Mouse (Mus musculus) kidney, postnatal 0 days (tissue): ENCODE measurements around the gene Cbfa2t2. TPM values are rescaled to one million over a fixed set of nuclear protein-coding genes. Genes with fewer than 3 reads are reported as not detected.

Experiments
- ATAC-seq: fragments of 200-750 bp; cut with Nextera tagmentation; replicated peaks from 2 replicates; pipeline ENCODE4 v1.8.0; 2017; ENCODE audit warnings: low read depth, moderate number of reproducible peaks, moderate TSS enrichment, moderate library complexity; ENCODE audit not compliant: low FRiP score
- DNase-seq: peaks from one replicate; pipeline ENCODE4 v3.0.0-alpha.2; 2016; ENCODE audit warnings: low spot score
- H3K27ac ChIP-seq: fragments of 300-500 bp; sonication (generic); 2 replicates; pipeline ENCODE4 v1.5.1; 2014; ENCODE audit warnings: mild to moderate bottlenecking
- H3K27me3 ChIP-seq: fragments of 300-500 bp; sonication (generic); 2 replicates; pipeline ENCODE4 v1.6.1; 2014; ENCODE audit warnings: low read length, mixed read lengths; ENCODE audit not compliant: insufficient read depth
- H3K36me3 ChIP-seq: fragments of 300-500 bp; sonication (generic); 2 replicates; pipeline ENCODE4 v1.6.1; 2014; ENCODE audit warnings: low read length, mixed read lengths; ENCODE audit not compliant: insufficient read depth
- H3K4me1 ChIP-seq: fragments of 300-500 bp; sonication (generic); replicated peaks from 2 replicates; pipeline ENCODE4 v1.6.1; 2014; ENCODE audit warnings: antibody characterized with exemption, low read length, mixed read lengths; ENCODE audit not compliant: insufficient read depth
- H3K4me2 ChIP-seq: fragments of 300-500 bp; sonication (generic); 2 replicates; pipeline ENCODE4 v1.6.1; 2014; ENCODE audit warnings: mild to moderate bottlenecking, low read length, moderate library complexity, mixed read lengths
- H3K4me3 ChIP-seq: fragments of 300-500 bp; sonication (generic); replicated peaks from 2 replicates; pipeline ENCODE4 v1.5.1; 2014; ENCODE audit warnings: low read depth, low read length
- H3K9ac ChIP-seq: fragments of 300-500 bp; sonication (generic); 2 replicates; pipeline ENCODE4 v1.6.1; 2014; ENCODE audit warnings: low read depth, low read length
- H3K9me3 ChIP-seq: fragments of 300-500 bp; sonication (generic); replicated peaks from 2 replicates; pipeline ENCODE4 v1.6.1; 2016; ENCODE audit warnings: low read length, inconsistent platforms, mixed read lengths
- CTCF ChIP-seq: IDR thresholded peaks from 2 replicates; pipeline ENCODE4 v1.5.1; 2016; ENCODE audit warnings: antibody characterized with exemption, low read depth, mild to moderate bottlenecking, moderate library complexity
- WGBS: fragments of 180-500 bp; shearing (Covaris S2); extraction: QIAGEN DNeasy Blood & Tissue Kit; methylation state at CpG from one replicate; pipeline ENCODE4 v1.1.7; 2014; 5-methylcytosine and 5-hydroxymethylcytosine counted together
- polyA plus RNA-seq: library from polyadenylated mRNA; unstranded; fragments of >200 nt; fragmentation: Nextera tagmentation; extraction: Ambion mirVana; gene quantifications from 2 replicates; pipeline ENCODE4 v1.2.1, GENCODE M21; 2015

Cbfa2t2 gene
- polyA plus RNA-seq, 1 experiment from 2014 or later = 23.6 TPM

DNA sequence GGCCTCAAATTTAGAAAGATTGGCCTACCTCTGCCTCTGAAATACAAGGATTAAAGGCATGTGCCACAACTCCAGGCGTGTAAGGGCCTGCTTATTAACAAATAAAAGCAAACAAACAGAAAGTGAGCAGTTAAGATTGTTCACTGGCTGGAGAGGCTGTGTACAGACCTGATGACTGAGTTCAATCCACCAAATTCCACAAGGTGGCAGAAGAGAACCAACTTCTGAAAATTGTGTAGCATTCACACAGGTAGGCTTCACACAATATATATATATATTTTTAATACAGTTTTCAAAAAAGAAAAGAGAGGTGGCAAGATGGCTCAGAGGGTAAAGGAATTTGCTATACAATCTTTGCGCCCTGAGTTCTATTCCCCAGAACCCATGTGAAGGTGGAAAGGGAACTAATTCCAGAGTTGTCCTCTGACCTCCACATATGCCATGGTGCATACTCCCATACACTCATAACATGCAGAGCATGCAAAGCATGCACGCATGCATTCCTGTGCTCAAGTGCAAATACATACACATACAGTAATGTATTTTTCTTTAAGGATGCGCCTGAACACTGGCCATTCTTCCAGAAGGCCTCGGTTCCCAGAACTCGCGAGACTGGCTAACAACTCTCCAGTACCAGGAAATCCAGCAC is 24.1 kb upstream of the Cbfa2t2 start:
- no peaks in the 10 kb centered on the region for H3K27me3 ChIP-seq
- no peak overlapping the region for H3K4me3 ChIP-seq
- H3K9ac ChIP-seq = no peak overlapping the region
- no peak overlapping the region for H3K4me2 ChIP-seq
- no peaks in the 10 kb centered on the region for H3K36me3 ChIP-seq
- ATAC-seq (no peak), DNase-seq (peak; percentile 73)
- no peak overlapping the region for H3K27ac ChIP-seq
- 0 out of 2 replicates have a peak, but pooled peaks cover 3% of the 10 kb centered on the region for H3K4me1 ChIP-seq
- peak; percentile 71 for TF ChIP-seq CTCF
- no peaks in the 10 kb centered on the region for H3K9me3 ChIP-seq
- 68% methylated on average over 7 of the region's 7 CpGs for WGBS

DNA sequence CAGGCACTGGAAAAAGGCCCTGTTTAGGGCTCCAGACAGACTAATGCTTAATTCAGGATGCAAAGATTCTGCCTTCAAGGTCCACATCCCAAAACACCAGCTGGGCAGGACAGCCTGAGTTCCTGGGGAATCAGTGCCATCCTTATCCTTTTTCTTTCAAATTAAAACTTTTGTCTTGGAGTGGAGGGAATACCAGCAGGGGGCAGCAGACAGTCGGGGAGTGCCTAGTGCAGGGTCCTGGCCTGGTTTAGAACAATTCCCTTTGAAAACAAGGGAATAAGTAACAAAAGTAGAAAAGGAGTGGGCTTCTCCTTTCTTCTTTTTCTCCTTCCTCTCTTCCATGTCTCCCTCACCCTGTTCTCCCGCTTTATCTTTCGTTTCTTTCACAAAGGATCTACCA is 19.2 kb upstream of the Cbfa2t2 start:
- H3K27me3 ChIP-seq = no peaks in the 10 kb centered on the region
- H3K27ac ChIP-seq = no peak overlapping the region
- no peaks in the 10 kb centered on the region for H3K36me3 ChIP-seq
- H3K9ac ChIP-seq = no peak overlapping the region
- no peak for ATAC-seq
- peak; percentile 86 for DNase-seq
- H3K9me3 ChIP-seq = no peaks in the 10 kb centered on the region
- TF ChIP-seq CTCF = peak; percentile 96
- H3K4me2 ChIP-seq = no peak overlapping the region
- H3K4me3 ChIP-seq = no peak overlapping the region
- WGBS = 20% methylated on average over 3 of the region's 3 CpGs
- H3K4me1 ChIP-seq = no peaks in the 10 kb centered on the region

DNA sequence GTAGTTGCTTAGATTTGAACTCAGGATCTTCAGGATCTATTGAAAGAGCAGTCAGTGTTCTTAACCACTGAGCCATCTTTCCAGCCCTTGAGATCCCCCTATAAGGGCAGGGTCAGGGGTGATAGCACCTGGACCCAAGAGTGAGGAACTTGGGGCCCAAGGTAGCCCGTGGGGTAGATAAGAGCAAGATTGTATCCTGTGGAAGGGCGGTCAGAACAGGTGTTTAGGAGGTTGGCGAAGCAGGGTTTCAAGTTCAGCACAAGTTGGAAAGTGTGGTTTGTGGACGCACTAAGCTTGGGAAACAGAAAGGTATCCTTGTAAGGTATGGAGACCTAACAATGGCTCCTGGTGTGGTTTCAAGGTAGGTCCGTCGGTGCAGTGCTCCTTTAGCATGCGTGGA is 18.3 kb upstream of the Cbfa2t2 start:
- no peak overlapping the region for H3K4me2 ChIP-seq
- no peak overlapping the region for H3K27ac ChIP-seq
- TF ChIP-seq CTCF = no peak
- H3K36me3 ChIP-seq = no peaks in the 10 kb centered on the region
- H3K4me1 ChIP-seq = no peaks in the 10 kb centered on the region
- no peak overlapping the region for H3K9ac ChIP-seq
- DNase-seq = no peak
- no peak overlapping the region for H3K4me3 ChIP-seq
- ATAC-seq = no peak
- no peaks in the 10 kb centered on the region for H3K27me3 ChIP-seq
- WGBS = 86% methylated on average over 7 of the region's 7 CpGs
- H3K9me3 ChIP-seq = no peaks in the 10 kb centered on the region

DNA sequence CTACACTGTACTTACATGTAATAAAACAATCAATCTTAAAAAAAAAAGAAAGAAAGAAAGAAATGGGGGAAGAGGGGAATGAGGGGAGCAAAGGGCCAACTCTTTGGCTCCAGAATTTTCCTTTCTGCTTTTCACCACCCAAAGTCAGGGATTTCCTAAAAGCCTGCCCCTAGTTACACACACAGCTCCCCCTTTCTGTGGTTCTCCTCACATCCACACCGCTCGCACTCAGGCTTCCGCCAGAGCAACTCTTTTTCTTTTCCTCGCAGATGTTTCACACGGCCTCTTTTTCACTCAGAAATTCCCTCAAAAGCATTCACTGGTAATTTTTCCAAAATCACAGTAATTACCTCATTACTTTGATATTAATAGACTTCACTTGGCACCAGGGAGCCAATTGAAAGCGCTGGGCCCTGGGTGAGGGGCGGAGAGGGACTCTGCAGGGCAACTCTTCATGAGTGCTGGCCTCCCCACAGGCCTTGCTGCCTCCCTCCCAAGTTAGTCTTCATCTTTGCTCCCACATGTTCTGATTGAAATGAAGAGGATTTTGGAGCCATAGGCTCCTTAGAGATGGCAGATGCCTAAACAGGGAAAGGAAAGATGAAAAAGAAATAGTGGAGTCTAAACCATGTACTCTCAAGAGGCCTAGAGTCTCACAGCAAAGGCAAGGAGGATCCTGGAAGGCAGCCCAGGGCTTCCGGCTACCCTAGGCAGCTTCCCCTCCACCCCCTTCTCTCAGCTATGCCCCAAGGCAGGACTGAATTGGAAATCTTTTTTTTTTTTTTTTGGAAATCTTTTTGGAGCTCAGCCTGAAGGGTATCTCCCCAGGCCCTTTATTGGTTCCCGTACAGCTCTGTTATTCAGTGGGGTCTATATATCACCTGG is 16.4 kb upstream of the Cbfa2t2 start:
- H3K4me3 ChIP-seq = no peak overlapping the region
- no peak; the same call in 1 of the 2 replicates for TF ChIP-seq CTCF
- no peak overlapping the region for H3K27ac ChIP-seq
- 86% methylated on average over 9 of the region's 9 CpGs for WGBS
- H3K9me3 ChIP-seq = no peaks in the 10 kb centered on the region
- no peaks in the 10 kb centered on the region for H3K36me3 ChIP-seq
- no peaks in the 10 kb centered on the region for H3K27me3 ChIP-seq
- no peaks in the 10 kb centered on the region for H3K4me1 ChIP-seq
- H3K9ac ChIP-seq = no peak overlapping the region
- no peak overlapping the region for H3K4me2 ChIP-seq
- ATAC-seq = no peak
- no peak for DNase-seq

DNA sequence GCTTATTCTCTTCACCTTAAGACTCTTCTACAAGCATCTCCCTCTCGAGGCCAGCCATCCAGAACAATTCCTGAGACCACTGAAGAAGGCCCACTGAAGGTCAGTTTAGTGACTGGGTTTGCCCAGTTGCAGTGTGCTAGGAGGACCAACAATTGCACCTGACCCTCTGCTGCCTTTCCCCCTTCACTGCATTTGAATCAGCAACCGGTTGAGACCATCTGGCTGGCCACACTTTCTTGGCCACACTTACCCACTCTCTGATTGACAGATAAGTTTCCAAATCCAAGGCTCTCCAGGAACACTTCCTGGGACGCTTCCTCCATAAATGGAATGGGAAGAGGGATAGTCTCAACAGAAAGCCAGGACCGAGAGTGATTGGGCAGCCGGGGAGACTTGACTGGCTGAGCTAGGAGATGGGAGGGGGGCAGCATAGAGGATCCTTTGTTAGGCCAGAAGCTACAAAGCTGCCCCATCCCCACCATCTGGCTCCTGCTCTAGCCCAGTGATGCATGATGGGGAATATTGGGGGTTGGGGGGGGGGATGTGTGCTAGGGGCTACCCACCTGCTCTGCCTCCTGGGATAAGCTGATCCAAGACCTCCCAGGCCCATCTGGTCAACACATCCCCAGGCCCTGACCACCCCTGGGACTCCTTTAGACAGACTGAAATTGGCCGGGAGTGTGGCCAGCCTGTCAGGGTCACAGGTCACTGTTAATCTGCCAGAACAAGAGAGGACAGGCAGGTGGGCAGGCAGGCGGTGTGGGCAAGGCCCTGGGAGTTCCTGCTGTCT is 15.1 kb upstream of the Cbfa2t2 start:
- no peak for TF ChIP-seq CTCF
- DNase-seq = no peak
- no peak overlapping the region for H3K4me2 ChIP-seq

DNA sequence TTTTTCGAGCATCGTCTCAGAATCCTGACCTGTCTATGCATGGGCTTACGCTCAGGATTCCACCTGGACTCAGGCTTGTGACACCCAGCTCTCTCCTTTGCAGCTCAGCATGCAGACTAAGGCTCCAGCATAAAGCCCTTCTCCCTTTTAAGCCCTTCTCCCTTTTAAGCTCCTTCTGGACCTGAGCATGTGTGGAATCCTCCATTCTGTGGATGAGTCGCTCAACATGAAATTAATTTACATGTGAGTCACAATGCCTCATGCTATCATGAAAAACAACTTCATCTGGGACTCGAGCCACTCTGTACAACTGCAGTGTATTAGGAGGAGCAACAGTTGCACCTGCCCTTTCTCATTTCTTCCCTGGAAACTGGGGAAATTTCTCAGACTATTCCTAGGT is 14.1 kb upstream of the Cbfa2t2 start:
- DNase-seq (no peak), ATAC-seq (no peak)
- WGBS = 79% methylated on average over 5 of the region's 5 CpGs

More for the DNA sequence above, 15.1 kb upstream of the Cbfa2t2 start:
- Histone ChIP-seq H3K9ac (no peak overlapping the region), H3K36me3 (no peaks in the 10 kb centered on the region), H3K27ac (no peak overlapping the region), H3K27me3 (no peaks in the 10 kb centered on the region), H3K4me1 (no peaks in the 10 kb centered on the region), H3K9me3 (no peaks in the 10 kb centered on the region), H3K4me3 (no peak overlapping the region)
- 28% methylated on average over 7 of the region's 7 CpGs for WGBS
- peak; percentile 59; the same call in 1 of the 2 replicates for ATAC-seq

More for the DNA sequence above, 14.1 kb upstream of the Cbfa2t2 start:
- TF ChIP-seq CTCF = no peak
- Histone ChIP-seq H3K9ac (no peak overlapping the region), H3K4me3 (no peak overlapping the region), H3K36me3 (no peaks in the 10 kb centered on the region), H3K27ac (no peak overlapping the region), H3K9me3 (no peaks in the 10 kb centered on the region), H3K4me1 (no peaks in the 10 kb centered on the region), H3K4me2 (no peak overlapping the region), H3K27me3 (no peaks in the 10 kb centered on the region)
